ENCODE assay signal across 31 mouse cellular contexts in the genomic region with DNA sequence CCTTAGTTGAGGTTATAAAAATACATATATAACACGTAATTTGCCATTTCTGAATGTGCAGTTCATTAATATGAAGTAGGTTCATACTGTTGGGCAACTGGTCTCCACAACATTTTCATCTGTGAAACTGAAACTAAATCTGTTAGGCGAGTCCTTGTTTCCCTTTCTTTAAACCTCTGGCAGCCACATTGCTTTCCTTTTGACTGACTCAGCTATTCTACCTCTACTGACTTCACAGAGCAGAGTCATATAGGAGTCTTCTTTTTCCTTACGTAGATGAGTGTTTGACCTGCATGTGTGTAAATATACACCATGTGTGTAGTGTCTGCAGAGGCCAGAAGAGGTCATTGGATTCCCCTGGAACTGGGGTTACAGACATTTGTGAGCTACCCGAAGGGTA.
DNase-seq lines count a peak whose midpoint lies in the region; ATAC-seq and TF ChIP-seq lines count a peak whose summit lies in the region.
"Had no signal": no experiment of that assay in that cellular context is flagged by ENCODE, and none has a peak within 500 bp of the region (broad histone marks: within the 10 kb centered on the region; RNA-seq: fewer than 3 reads in every experiment).

No protein-coding gene starts in this region.

- 81% methylated on average over 4 of the region's 4 CpGs for WGBS in liver, adult 2 months
- 80% methylated on average over 4 of the region's 4 CpGs for WGBS in liver, embryonic 12.5 days (ENCODE audit: insufficient replicate concordance)
- WGBS in macrophage (ENCODE audit: missing documents), result 39% methylated on average over 4 of the region's 4 CpGs
- whole genome bisulfite sequencing in forebrain, embryonic 11.5 days, result 89% methylated on average over 4 of the region's 4 CpGs
- 78% methylated on average over 4 of the region's 4 CpGs for WGBS in intestine, postnatal 0 days

- no peaks in the 10 kb centered on the region for H3K79me2 ChIP-seq in liver, adult 2 months (ENCODE audit: control insufficient read depth, insufficient read depth, low read length)
- H3K79me2 ChIP-seq in macrophage (ENCODE audit: inconsistent target), result peaks cover 6% of the 10 kb centered on the region; the same call in 1 of the 2 replicates

- peaks cover 2% of the 10 kb centered on the region; the same call in 1 of the 2 replicates for H3K36me3 ChIP-seq in liver, adult 2 months (ENCODE audit: control insufficient read depth, insufficient read depth, low read length)
- H3K36me3 ChIP-seq in liver, embryonic 12.5 days, result peaks cover 27% of the 10 kb centered on the region
- H3K36me3 ChIP-seq in macrophage (ENCODE audit: inconsistent target), result no peaks in the 10 kb centered on the region
- no peaks in the 10 kb centered on the region for H3K36me3 ChIP-seq in forebrain, embryonic 11.5 days (ENCODE audit: control insufficient read depth, insufficient read depth, low read length)
- H3K36me3 ChIP-seq in intestine, postnatal 0 days (ENCODE audit: control insufficient read depth, insufficient read depth), result no peaks in the 10 kb centered on the region
- H3K36me3 ChIP-seq: embryonic facial prominence, embryonic 15.5 days; liver, embryonic 15.5 days; midbrain, embryonic 13.5 days had no signal

- no peak for TF ChIP-seq POLR2A in liver, adult 2 months (IDR thresholded peaks at IDR 0.05; ENCODE audit: extremely low read depth, insufficient read depth, low read length)
- TF ChIP-seq POLR2A in bone marrow macrophage, adult 2 months (IDR thresholded peaks at IDR 0.05; ENCODE audit: borderline replicate concordance, low read depth, low read length), result no peak

- no peak overlapping the region for H3K27ac ChIP-seq in liver, adult 2 months (replicated peaks; ENCODE audit: insufficient read depth, low read depth, low read length)
- H3K27ac ChIP-seq in liver, embryonic 12.5 days, result no peak overlapping the region
- H3K27ac ChIP-seq in bone marrow macrophage, adult 2 months (ENCODE audit: insufficient read depth, low read depth, low read length), result peak overlapping the region; percentile 66
- peak overlapping the region; percentile 60 for H3K27ac ChIP-seq in macrophage
- no peak overlapping the region for H3K27ac ChIP-seq in forebrain, embryonic 11.5 days (ENCODE audit: low read depth, low read length)
- no peak overlapping the region for H3K27ac ChIP-seq in intestine, postnatal 0 days (ENCODE audit: low read depth, low read length)
- H3K27ac ChIP-seq: embryonic facial prominence, embryonic 10.5 days; embryonic facial prominence, embryonic 15.5 days; heart, adult 2 months; hindbrain, postnatal 0 days; kidney, embryonic 15.5 days; layer of hippocampus, adult 2 months; limb, embryonic 15.5 days; liver, embryonic 15.5 days; midbrain, embryonic 13.5 days had no signal

- H3K27me3 ChIP-seq in liver, adult 2 months (ENCODE audit: control insufficient read depth, insufficient read depth, low read length), result no peaks in the 10 kb centered on the region
- no peaks in the 10 kb centered on the region for H3K27me3 ChIP-seq in liver, embryonic 12.5 days (replicated peaks)
- no peaks in the 10 kb centered on the region for H3K27me3 ChIP-seq in forebrain, embryonic 11.5 days (ENCODE audit: control insufficient read depth, insufficient read depth, low read length)
- no peaks in the 10 kb centered on the region for H3K27me3 ChIP-seq in intestine, postnatal 0 days (replicated peaks; ENCODE audit: control insufficient read depth, insufficient read depth, low read length)
- H3K27me3 ChIP-seq: embryonic facial prominence, embryonic 15.5 days; heart, embryonic 12.5 days; kidney, embryonic 15.5 days; limb, embryonic 15.5 days; liver, embryonic 15.5 days; midbrain, embryonic 13.5 days had no signal

- no peak for TF ChIP-seq CTCF in liver, adult 2 months (IDR thresholded peaks at IDR 0.05; ENCODE audit: low read depth, low read length)
- no peak for TF ChIP-seq CTCF in bone marrow macrophage, adult 2 months (IDR thresholded peaks at IDR 0.05; ENCODE audit: low read depth, low read length)
- TF ChIP-seq CTCF in intestine, postnatal 0 days (IDR thresholded peaks at IDR 0.05; ENCODE audit: low read depth), result no peak

- no peaks in the 10 kb centered on the region for H3K4me1 ChIP-seq in liver, adult 2 months (ENCODE audit: control insufficient read depth, insufficient read depth, low read length)
- peaks cover 11% of the 10 kb centered on the region for H3K4me1 ChIP-seq in liver, embryonic 12.5 days
- H3K4me1 ChIP-seq in bone marrow macrophage, adult 2 months (ENCODE audit: control insufficient read depth, insufficient read depth, low read length), result peaks cover 46% of the 10 kb centered on the region
- no peaks in the 10 kb centered on the region for H3K4me1 ChIP-seq in forebrain, embryonic 11.5 days (replicated peaks; ENCODE audit: control insufficient read depth, insufficient read depth, low read length)
- H3K4me1 ChIP-seq in intestine, postnatal 0 days (replicated peaks; ENCODE audit: control insufficient read depth, insufficient read depth, low read length), result no peaks in the 10 kb centered on the region
- H3K4me1 ChIP-seq: embryonic facial prominence, embryonic 15.5 days had no signal

- H3K4me2 ChIP-seq in liver, embryonic 12.5 days, result no peak overlapping the region
- H3K4me2 ChIP-seq in forebrain, embryonic 11.5 days (ENCODE audit: low read depth, low read length, severe bottlenecking), result no peak overlapping the region
- no peak overlapping the region for H3K4me2 ChIP-seq in intestine, postnatal 0 days (replicated peaks; ENCODE audit: low read depth)
- H3K4me2 ChIP-seq: embryonic facial prominence, embryonic 15.5 days; heart, embryonic 12.5 days; kidney, embryonic 15.5 days; limb, embryonic 15.5 days; liver, embryonic 15.5 days; lung, embryonic 14.5 days; midbrain, embryonic 13.5 days had no signal

- peak; percentile 22 for DNase-seq in liver, adult 2 months (ENCODE audit: extremely low read depth, low read depth, low spot score)
- no peak for DNase-seq in frontal cortex, postnatal 25 days (ENCODE audit: low spot score in 2 of 2)
- DNase-seq in embryo, embryonic 10.5 days (ENCODE audit: low spot score), result no peak
- no peak for DNase-seq in forebrain, embryonic 11.5 days (ENCODE audit: low spot score)
- DNase-seq: adrenal gland, postnatal 25 days; cerebellum, adult 18-20 months; cerebellum, postnatal 10 days; gastrocnemius, postnatal 25 days; heart, adult 2 months; kidney, adult 11 months; kidney, postnatal 36 days; lung, embryonic 14.5 days; lung, postnatal 14 days; thymus, adult 2 months; thymus, postnatal 4 days had no signal

- ATAC-seq in liver, embryonic 12.5 days, result no peak
- ATAC-seq in forebrain, embryonic 11.5 days (replicated peaks; ENCODE audit: low FRiP score), result no peak
- ATAC-seq in intestine, postnatal 0 days, result no peak
- ATAC-seq: forebrain, embryonic 14.5 days; hindbrain, postnatal 0 days; midbrain, embryonic 13.5 days had no signal

- H3K9ac ChIP-seq in liver, adult 2 months (ENCODE audit: low read depth, low read length), result no peak overlapping the region
- no peak overlapping the region for H3K9ac ChIP-seq in liver, embryonic 12.5 days
- no peak overlapping the region for H3K9ac ChIP-seq in forebrain, embryonic 11.5 days (ENCODE audit: low read length)
- no peak overlapping the region for H3K9ac ChIP-seq in intestine, postnatal 0 days (ENCODE audit: low read depth, low read length)
- H3K9ac ChIP-seq: embryonic facial prominence, embryonic 15.5 days; heart, embryonic 12.5 days; kidney, embryonic 15.5 days; limb, embryonic 15.5 days; liver, embryonic 15.5 days; lung, embryonic 14.5 days; midbrain, embryonic 13.5 days had no signal

- no peak overlapping the region for H3K4me3 ChIP-seq in liver, adult 2 months (ENCODE audit: insufficient read depth, low read depth, low read length)
- H3K4me3 ChIP-seq in liver, embryonic 12.5 days, result no peak overlapping the region
- peak overlapping the region; percentile 18; the same call in 1 of the 2 replicates for H3K4me3 ChIP-seq in bone marrow macrophage, adult 2 months (ENCODE audit: insufficient read depth, low read length)
- H3K4me3 ChIP-seq in macrophage (ENCODE audit: inconsistent target), result no peak overlapping the region
- no peak overlapping the region for H3K4me3 ChIP-seq in forebrain, embryonic 11.5 days (ENCODE audit: low read depth, low read length)
- no peak overlapping the region for H3K4me3 ChIP-seq in intestine, postnatal 0 days (ENCODE audit: low read depth, low read length)
- H3K4me3 ChIP-seq: embryonic facial prominence, embryonic 10.5 days; embryonic facial prominence, embryonic 15.5 days; heart, adult 2 months; heart, embryonic 12.5 days; kidney, embryonic 15.5 days; layer of hippocampus, adult 2 months; limb, embryonic 10.5 days; limb, embryonic 15.5 days; liver, embryonic 15.5 days; midbrain, embryonic 13.5 days had no signal

- 0 out of 2 replicates have a peak, but pooled peaks cover 4% of the 10 kb centered on the region for H3K9me3 ChIP-seq in liver, embryonic 12.5 days (replicated peaks)
- H3K9me3 ChIP-seq in forebrain, embryonic 11.5 days (ENCODE audit: control insufficient read depth, low read length), result no peaks in the 10 kb centered on the region
- H3K9me3 ChIP-seq in intestine, postnatal 0 days (ENCODE audit: control insufficient read depth), result no peaks in the 10 kb centered on the region
- H3K9me3 ChIP-seq: embryonic facial prominence, embryonic 10.5 days; embryonic facial prominence, embryonic 15.5 days; G1E; kidney, embryonic 15.5 days; limb, embryonic 10.5 days; limb, embryonic 15.5 days; liver, embryonic 15.5 days; midbrain, embryonic 13.5 days had no signal

Comparison
In these comparisons a context has a peak if more than half of its experiments do, and no peak if none do; other contexts are left out.
1. H3K27ac ChIP-seq: peak in bone marrow macrophage, adult 2 months (single experiment) and macrophage (single experiment); none in liver, adult 2 months (single experiment), liver, embryonic 12.5 days (single experiment), forebrain, embryonic 11.5 days (single experiment) and intestine, postnatal 0 days (single experiment).